Mouse (Mus musculus) T-helper 2 cell (primary cell): Measurements from ENCODE around the gene 9030025P20Rik.
"Not testable (repeated sequence)": the region's sequence is repeated elsewhere in the genome, so short reads cannot be mapped to it uniquely, and the experiment has no call there.

ENCODE experiments used
- in situ Hi-C: fragments of 300-600 bp; cut with MboI, MseI; formaldehyde crosslinking; loops from one replicate; pipeline ENCODE4 v1.15.1; 2025; ENCODE audit warnings: high pct_unique_total_duplicates

The 9030025P20Rik gene

GRCm38 (mm10) chr17:14990116-14990702, 11.9 kb downstream of the 9030025P20Rik start:
- in situ Hi-C loops, result not testable (repeated sequence)

DNA sequence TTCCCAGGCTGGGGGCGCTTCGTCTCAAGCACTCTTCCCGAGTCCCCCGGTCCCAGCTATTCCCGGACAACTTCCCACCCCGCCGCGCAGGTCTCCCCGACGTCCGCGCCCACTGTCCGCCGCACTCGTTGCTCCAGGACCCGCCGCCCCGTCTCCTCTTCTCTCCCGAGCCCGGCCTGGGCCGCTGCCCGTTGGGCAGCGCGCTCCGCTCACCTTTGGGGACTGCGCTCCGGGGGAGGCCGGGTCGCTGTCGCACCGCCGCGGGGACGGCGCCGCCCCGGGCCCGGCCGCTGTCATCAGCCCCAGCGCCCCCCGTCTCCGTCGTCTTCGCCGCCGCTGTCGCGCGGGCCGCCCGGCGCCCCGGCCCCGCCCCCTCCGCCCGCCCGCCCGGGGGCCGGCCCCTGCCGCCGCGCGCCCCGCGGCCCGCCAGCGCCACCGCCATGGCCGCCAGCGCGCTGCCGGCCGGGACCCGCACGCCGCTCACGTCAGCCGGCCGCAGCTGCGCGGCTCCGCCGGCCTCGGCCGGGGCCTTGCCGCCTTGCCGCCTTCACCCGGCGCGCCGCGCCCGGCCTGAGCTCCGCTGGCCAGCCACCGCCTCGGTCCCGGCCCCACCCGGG, 14.4 kb downstream of the 9030025P20Rik start:
- in situ Hi-C loops, result not testable (repeated sequence)

DNA sequence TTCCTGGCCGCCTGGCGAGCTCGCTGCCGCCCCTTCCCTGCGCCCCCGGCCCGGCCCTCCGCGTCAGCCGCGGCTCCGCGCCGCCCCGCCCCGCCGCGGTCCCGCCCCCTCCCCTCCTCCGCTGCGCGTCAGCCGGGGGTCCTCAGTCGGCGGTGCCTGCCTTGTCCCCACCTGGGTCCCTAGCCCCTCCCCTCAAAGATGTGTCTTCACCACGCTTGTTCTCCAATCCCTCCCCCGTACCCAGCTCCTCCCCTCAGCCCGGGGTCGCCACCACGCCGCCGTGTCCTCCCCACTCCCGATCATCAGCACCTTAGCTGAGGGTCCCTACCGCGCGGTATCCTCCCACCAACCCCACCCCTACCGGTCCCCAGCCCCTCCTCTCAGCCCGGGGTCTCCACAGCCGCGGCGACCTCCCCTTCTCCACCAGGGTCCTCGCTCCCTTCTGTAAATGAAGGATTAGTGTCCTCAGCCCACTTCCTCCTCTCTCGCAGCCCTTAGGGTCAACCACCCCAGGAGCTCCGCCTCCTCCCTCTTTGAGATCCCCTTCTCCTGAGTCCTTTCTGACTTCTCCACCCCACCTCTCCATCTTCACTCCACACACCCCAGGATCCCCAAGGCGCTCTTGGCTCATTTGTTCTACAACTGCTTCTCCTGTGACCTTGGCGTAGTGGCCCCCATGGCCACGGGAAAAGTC, 15.0 kb downstream of the 9030025P20Rik start:
- in situ Hi-C loops, result not testable (repeated sequence)

GRCm38 (mm10) chr17:14994140-14994539, 15.9 kb downstream of the 9030025P20Rik start:
- in situ Hi-C loops, result not testable (repeated sequence)

DNA sequence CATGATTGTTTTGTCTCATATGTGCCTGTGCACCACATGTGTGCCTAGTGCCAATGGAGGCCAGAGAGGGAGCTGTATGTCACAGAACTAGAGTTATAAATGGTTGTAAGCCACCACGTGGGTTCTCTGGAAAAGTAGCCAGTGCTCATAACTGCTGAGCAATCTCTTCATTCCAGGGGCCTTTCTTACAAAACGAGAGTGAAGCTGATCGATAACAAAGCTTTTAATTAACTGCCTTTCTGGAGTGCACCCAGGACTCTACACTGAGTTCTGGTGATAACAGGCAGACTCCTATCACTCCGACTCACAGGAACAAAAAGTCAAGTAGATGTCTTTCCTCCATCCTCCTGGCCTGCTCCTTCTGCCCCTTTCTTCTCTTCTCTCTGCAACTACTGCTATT, 21.8 kb downstream of the 9030025P20Rik start:
- in situ Hi-C loops, result loop anchor here (10.0 to 25.0 kb wide), 2 partner anchors 45 to 387 kb away; partner anchors contain the start of genes Dll1 and Fam120b

GRCm38 (mm10) chr17:15009088-15009487, 30.8 kb downstream of the 9030025P20Rik start:
- in situ Hi-C loops, result loop anchor here (10.0 to 25.0 kb wide), 2 partner anchors 54 to 378 kb away; partner anchors contain the start of genes Dll1 and Fam120b

DNA sequence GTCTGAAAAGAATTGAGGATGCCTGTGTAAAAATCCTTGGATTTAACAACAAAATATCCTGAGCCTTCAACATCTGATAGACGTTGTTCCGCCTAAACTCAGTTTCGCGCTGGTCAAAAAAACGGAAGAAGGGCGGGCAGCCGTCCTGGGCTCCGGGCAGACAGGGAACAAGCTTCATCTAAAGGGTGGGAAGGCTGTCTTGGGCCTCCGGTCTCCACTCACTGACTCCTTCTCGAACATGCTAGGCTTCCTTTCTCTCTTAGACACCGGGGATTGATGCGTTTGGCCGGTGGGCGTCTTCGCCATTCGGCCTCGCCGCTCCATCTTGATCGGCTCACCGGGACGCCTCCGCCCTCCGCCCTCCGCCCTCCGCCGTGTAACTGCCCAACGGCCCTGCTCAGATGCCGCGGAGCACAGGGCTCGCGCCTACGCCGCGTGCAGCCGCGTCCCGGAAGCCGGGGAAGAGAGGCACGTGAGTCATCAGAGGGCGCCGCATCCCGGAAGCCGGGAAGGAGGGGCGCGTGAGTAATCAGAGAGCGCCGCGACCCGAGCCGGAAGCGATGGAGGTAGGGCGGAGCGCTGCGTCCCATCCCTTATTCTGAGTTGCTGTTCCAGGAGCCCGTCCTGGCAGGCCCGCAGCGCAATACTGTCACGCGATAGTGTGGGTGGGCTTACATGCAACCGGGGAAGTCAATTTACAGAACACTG, 31.6 kb downstream of the 9030025P20Rik start, which contains the start of gene Gm3435:
Gene Gm3435, plus strand, starts transcription at position 471 of the 708 bp plus-strand sequence.
- in situ Hi-C loops, result loop anchor here (10.0 to 25.0 kb wide), 2 partner anchors 55 to 377 kb away; partner anchors contain the start of genes Dll1 and Fam120b

DNA sequence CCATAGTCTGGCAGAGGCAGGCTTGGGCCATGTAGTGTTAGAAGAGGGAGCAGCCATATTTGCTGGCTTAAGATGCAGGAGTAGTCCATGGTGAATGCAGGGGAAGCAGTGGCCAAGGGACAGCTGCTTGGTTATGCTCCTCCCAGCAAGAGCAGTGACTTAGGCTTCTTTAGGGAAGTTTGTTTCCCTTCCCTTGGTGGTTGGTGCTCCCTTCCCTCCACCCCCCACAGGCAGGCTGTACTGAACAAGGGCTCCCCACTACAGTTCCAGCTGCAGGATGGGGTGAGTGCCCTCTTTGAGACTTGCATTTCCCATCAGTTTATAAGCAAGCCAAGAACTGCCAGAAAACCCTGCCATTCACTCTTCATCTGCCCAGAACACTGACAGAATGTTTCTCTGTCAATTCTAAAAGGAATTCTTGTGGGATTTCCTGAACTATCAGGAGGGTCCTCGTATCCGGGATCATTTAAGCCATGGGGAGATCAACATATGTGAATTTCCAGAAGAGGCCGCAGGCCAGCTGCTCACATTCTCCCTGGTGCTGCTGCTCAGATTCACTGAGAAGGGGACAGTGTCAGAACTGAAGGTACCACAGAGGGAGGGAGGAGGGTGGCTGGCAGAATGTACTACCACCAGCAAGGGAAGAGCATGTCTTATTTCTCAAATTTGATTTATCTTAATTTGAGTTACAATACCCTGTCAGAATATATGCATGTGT, 43.4 kb downstream of the 9030025P20Rik start:
- in situ Hi-C loops, result loop anchor here (25.0 kb wide), 1 partner anchor 366 kb away; the partner anchor contains the start of genes Dll1 and Fam120b

DNA sequence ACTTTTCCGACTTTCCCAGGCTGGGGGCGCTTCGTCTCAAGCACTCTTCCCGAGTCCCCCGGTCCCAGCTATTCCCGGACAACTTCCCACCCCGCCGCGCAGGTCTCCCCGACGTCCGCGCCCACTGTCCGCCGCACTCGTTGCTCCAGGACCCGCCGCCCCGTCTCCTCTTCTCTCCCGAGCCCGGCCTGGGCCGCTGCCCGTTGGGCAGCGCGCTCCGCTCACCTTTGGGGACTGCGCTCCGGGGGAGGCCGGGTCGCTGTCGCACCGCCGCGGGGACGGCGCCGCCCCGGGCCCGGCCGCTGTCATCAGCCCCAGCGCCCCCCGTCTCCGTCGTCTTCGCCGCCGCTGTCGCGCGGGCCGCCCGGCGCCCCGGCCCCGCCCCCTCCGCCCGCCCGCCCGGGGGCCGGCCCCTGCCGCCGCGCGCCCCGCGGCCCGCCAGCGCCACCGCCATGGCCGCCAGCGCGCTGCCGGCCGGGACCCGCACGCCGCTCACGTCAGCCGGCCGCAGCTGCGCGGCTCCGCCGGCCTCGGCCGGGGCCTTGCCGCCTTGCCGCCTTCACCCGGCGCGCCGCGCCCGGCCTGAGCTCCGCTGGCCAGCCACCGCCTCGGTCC, 45.7 kb downstream of the 9030025P20Rik start:
- in situ Hi-C loops, result loop anchor here (25.0 kb wide), 1 partner anchor 363 kb away; the partner anchor contains the start of genes Dll1 and Fam120b

- in situ Hi-C loops, result loop anchor here (25.0 kb wide), 1 partner anchor 363 kb away; the partner anchor contains the start of genes Dll1 and Fam120b
These were observed 46.4 kb downstream of the 9030025P20Rik start for GRCm38 (mm10) chr17:15024502-15025193.

DNA sequence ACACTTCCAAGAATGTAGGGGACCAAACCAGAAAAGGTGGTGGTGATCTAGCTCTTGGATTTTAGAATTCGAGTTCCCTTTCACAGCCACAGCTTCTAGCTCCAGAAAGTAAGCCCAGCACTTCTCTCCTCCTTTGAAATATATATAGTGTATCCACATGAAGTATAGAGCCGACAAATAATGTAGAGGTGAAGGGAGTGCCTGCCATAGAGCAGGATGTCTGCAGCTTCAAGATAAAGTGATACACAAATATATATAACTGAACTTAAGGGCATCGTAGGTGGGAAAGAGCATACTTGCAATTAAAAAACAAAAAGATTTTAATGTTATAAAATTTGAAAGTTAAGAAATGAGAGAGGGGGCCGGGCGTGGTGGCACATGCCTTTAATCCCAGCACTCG, 47.2 kb downstream of the 9030025P20Rik start:
- in situ Hi-C loops, result not testable (repeated sequence)

- in situ Hi-C loops, result not testable (repeated sequence)
These were observed 53.1 kb downstream of the 9030025P20Rik start for GRCm38 (mm10) chr17:15031414-15031813.

DNA sequence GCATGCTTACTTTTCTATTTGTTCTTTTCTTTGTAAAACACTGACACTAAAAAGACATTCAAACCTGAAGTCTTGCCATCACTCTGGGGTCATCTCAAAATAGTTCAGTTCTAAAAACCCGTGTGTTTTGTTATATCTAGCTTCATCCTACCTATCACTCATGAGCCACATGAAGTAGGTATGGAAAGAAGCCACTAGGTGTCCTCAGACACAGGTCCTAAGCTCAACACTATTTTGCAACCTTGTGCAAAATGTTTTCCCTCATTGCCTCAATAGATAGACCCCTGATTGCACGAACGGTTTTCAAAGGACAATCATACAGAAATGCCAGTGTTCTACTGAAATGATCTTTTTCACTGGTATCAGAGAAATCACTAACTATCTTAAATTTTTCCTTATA, 62.2 kb downstream of the 9030025P20Rik start:
- in situ Hi-C loops, result not testable (repeated sequence)
